Mouse (Mus musculus) heart, postnatal 0 days (tissue): ENCODE measurements around the gene Mlh3. TPM values are rescaled to one million over a fixed set of nuclear protein-coding genes. Genes with fewer than 3 reads are reported as not detected.
"Not testable (repeated sequence)": the region's sequence is repeated elsewhere in the genome, so short reads cannot be mapped to it uniquely, and the experiment has no call there.

ENCODE experiments used
- ATAC-seq: fragments of 200-750 bp; cut with Nextera tagmentation; 2 replicates; pipeline ENCODE4 v1.8.0; 2017; ENCODE audit warnings: low read depth, moderate number of reproducible peaks, moderate library complexity; ENCODE audit not compliant: insufficient read depth
- DNase-seq: peaks from one replicate; pipeline ENCODE4 v3.0.0-alpha.2; 2016; ENCODE audit warnings: low spot score
- H3K27ac ChIP-seq: fragments of 300-500 bp; sonication (generic); 2 replicates; pipeline ENCODE4 v1.5.1; 2014; ENCODE audit warnings: low read depth, mild to moderate bottlenecking
- H3K27me3 ChIP-seq: fragments of 300-500 bp; sonication (generic); 2 replicates; pipeline ENCODE4 v1.6.1; 2014; ENCODE audit warnings: low read length, mixed read lengths; ENCODE audit not compliant: control insufficient read depth, insufficient read depth
- H3K36me3 ChIP-seq: fragments of 300-500 bp; sonication (generic); replicated peaks from 2 replicates; pipeline ENCODE4 v1.6.1; 2014; ENCODE audit warnings: low read length, mixed read lengths; ENCODE audit not compliant: control insufficient read depth, insufficient read depth
- H3K4me1 ChIP-seq: fragments of 300-500 bp; sonication (generic); 2 replicates; pipeline ENCODE4 v1.6.1; 2014; ENCODE audit warnings: antibody characterized with exemption; ENCODE audit not compliant: control insufficient read depth, insufficient read depth
- H3K4me2 ChIP-seq: fragments of 300-500 bp; sonication (generic); 2 replicates; pipeline ENCODE4 v1.6.1; 2014; ENCODE audit warnings: low read depth, mild to moderate bottlenecking, low read length, moderate library complexity
- H3K4me3 ChIP-seq: fragments of 300-500 bp; sonication (generic); 2 replicates; pipeline ENCODE4 v1.5.1; 2014; ENCODE audit warnings: low read depth, low read length
- H3K9ac ChIP-seq: fragments of 300-500 bp; sonication (generic); replicated peaks from 2 replicates; pipeline ENCODE4 v1.6.1; 2014; ENCODE audit warnings: low read depth, low read length, mixed read lengths
- H3K9me3 ChIP-seq: fragments of 300-500 bp; sonication (generic); replicated peaks from 2 replicates; pipeline ENCODE4 v1.6.1; 2016; ENCODE audit warnings: low read length; ENCODE audit not compliant: control insufficient read depth
- CTCF ChIP-seq: IDR thresholded peaks from 2 replicates; pipeline ENCODE4 v1.5.1; 2016; ENCODE audit warnings: antibody characterized with exemption, control low read depth, low read depth
- EP300 ChIP-seq: IDR thresholded peaks from 2 replicates; pipeline ENCODE4 v1.6.1; 2016; ENCODE audit warnings: antibody characterized with exemption, low read depth
- WGBS: fragments of 180-500 bp; shearing (Covaris S2); extraction: QIAGEN DNeasy Blood & Tissue Kit; methylation state at CpG from one replicate; pipeline ENCODE4 v1.1.7; 2014; 5-methylcytosine and 5-hydroxymethylcytosine counted together
- polyA plus RNA-seq: library from polyadenylated mRNA; unstranded; fragments of >200 nt; fragmentation: Nextera tagmentation; extraction: Ambion mirVana; gene quantifications from 2 replicates; pipeline ENCODE4 v1.2.1, GENCODE M21; 2015
- total RNA-seq: library from RNA; depleted of rRNA; stranded (reverse); fragments of >200 nt; gene quantifications from 2 replicates; pipeline ENCODE4 v1.2.3, GENCODE M21; 2014; ENCODE audit warnings: low replicate concordance

The Mlh3 gene
- total and polyA plus RNA-seq, 2 experiments from 2014 or later = 5.0 to 8.6 TPM

DNA sequence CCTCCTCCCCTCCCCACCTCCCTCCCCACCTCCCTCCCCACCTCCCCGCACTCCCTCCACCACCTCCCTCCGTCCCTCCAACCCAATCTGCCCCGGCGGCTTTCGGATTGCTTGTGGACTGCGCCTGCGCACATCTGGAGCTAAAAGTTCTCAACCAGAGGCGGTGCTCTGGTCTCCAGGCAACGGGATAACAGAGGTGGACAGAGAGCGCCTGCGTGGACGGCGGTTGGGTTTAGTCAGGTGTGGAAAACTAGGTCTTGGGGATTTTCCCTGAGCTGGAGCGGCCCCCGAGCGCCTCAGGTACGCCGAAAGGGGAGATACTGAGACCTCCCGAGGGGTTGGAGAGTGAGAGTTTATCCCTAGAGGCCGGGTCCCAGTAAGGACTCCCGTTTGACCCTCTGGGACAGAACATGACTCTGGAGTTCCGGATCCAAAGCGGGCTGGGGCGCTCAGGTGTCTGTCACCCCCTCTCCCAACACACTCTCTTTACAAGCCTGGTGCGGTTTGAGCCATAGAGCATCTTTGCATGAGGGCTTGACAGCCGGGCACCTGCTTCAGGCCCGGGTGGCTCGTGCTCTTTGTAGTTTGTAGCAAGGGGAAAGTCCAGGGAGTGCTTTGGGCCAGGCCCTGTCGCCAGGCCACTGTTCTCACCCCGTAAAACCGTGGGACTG lies 18.2 kb upstream of the Mlh3 start, which contains the start of gene Zc2hc1c:
Gene Zc2hc1c, plus strand, starts transcription at position 106 of the 671 bp plus-strand sequence.
- 2% methylated on average over 29 of the region's 31 CpGs for WGBS
- Histone ChIP-seq H3K27ac (peak within 1 kb of the TSS; percentile 82), H3K4me3 (peak within 1 kb of the TSS; percentile 53), H3K9ac (peak within 1 kb of the TSS; percentile 37), H3K36me3 (no peaks in the 10 kb centered on the region), H3K4me2 (peak within 1 kb of the TSS; percentile 69), H3K9me3 (no peaks in the 10 kb centered on the region), H3K27me3 (no peaks in the 10 kb centered on the region), H3K4me1 (peaks cover 19% of the 10 kb centered on the region)
- ATAC-seq (peak; percentile 92), DNase-seq (peak; percentile 95)
- TF ChIP-seq EP300 = no peak
- TF ChIP-seq CTCF = no peak

- Histone ChIP-seq H3K9ac (peak within 1 kb of the TSS; percentile 37), H3K9me3 (no peaks in the 10 kb centered on the region), H3K4me1 (peaks cover 19% of the 10 kb centered on the region), H3K4me2 (peak within 1 kb of the TSS; percentile 69), H3K4me3 (peak within 1 kb of the TSS; percentile 53), H3K27me3 (no peaks in the 10 kb centered on the region), H3K27ac (peak within 1 kb of the TSS; percentile 82), H3K36me3 (no peaks in the 10 kb centered on the region)
- ATAC-seq = peak; percentile 52
- 11% methylated on average over 21 of the region's 21 CpGs for WGBS
- DNase-seq = no peak
- no peak for TF ChIP-seq CTCF
- TF ChIP-seq EP300 = no peak
These were observed 17.5 kb upstream of the Mlh3 start, which contains the start of gene Acyp1 for GRCm38 (mm10) chr12:85287809-85288485. TSS of gene Acyp1 (minus strand) at chr12:85288438.

DNA sequence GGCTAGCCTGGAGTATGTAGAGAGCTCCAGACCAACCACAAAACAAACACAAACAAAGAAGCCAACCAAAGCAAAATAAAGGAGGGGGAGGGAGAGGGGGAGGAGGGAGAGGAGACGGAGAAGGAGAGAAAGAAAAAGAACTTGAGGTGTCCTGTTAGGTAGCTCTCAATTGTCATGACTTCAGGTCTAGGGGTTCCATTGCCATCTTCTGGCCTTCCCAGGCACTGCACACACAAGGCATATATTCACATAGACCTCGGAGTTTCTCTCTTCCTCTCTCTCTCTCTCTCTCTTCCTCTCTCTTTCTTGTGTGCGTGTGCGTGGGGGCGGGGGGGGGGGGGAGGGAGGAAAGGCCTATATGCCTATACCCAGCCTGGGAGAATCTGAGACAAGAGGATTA lies 16.5 kb upstream of the Mlh3 start:
- Histone ChIP-seq H3K27ac (no peak overlapping the region), H3K4me3 (no peak overlapping the region), H3K27me3 (no peaks in the 10 kb centered on the region), H3K9me3 (no peaks in the 10 kb centered on the region), H3K36me3 (no peaks in the 10 kb centered on the region), H3K9ac (no peak overlapping the region), H3K4me1 (peaks cover 19% of the 10 kb centered on the region), H3K4me2 (no peak overlapping the region)
- TF ChIP-seq EP300 = no peak
- peak; percentile 57 for TF ChIP-seq CTCF
- 47% methylated on average over 2 of the region's 5 CpGs for WGBS
- ATAC-seq (no peak), DNase-seq (no peak)

DNA sequence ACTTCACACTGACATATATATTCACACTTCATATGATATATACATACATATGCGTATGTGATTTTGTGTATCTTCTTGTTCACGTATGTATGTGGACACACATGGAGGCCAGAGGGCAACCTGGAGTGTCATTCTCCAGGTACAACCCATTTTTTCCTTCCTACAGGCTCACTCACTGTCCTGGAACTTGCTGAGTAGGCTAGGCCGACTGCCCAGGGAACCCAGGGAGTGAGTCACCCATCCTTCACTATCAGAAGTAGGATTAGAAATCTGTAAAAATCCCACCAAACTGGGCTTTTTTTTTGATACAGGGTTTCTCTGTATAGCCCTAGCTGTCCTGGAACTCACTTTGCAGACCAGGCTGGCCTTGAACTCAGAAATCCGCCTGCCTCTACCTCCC lies 14.6 kb upstream of the Mlh3 start:
- H3K9me3 ChIP-seq = no peaks in the 10 kb centered on the region
- H3K27ac ChIP-seq = no peak overlapping the region
- H3K27me3 ChIP-seq = no peaks in the 10 kb centered on the region
- H3K4me3 ChIP-seq = no peak overlapping the region
- TF ChIP-seq CTCF (no peak), EP300 (no peak)
- no peak overlapping the region for H3K9ac ChIP-seq
- WGBS = 89% methylated on average over 4 of the region's 4 CpGs
- H3K36me3 ChIP-seq = no peaks in the 10 kb centered on the region
- peaks cover 11% of the 10 kb centered on the region for H3K4me1 ChIP-seq
- ATAC-seq (no peak), DNase-seq (no peak)
- no peak overlapping the region for H3K4me2 ChIP-seq

DNA sequence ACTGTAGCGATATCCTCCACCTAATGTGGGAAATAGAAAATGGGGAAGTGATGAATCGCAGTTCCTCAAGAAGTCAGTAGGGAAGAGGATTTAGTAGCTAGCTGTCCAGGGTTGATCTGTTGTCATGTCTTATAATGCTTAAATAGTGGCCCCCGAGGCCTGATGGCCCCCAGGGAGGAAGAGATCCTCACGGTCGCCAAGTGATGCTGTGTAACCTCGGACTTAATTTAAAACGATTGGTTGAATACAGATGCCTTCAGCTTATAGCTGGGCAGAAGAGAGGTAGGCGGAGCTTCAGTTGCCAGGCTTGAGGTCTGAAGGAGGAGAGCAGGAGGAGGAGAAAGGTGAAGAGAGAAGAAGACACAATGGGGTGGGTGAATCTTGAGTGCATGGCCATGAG lies 13.9 kb upstream of the Mlh3 start:
- H3K9me3 ChIP-seq = no peaks in the 10 kb centered on the region
- 59% methylated on average over 8 of the region's 8 CpGs for WGBS
- TF ChIP-seq EP300 (no peak), CTCF (no peak)

GRCm38 (mm10) chr12:85281756-85282155 lies 11.4 kb upstream of the Mlh3 start:
- H3K27ac ChIP-seq, H3K4me1 ChIP-seq, DNase-seq, H3K9ac ChIP-seq, H3K36me3 ChIP-seq, ATAC-seq, H3K27me3 ChIP-seq, H3K4me2 ChIP-seq, H3K4me3 ChIP-seq, H3K9me3 ChIP-seq: not testable (repeated sequence)
- 82% methylated on average over 1 of the region's 4 CpGs for WGBS

More for the DNA sequence above, 13.9 kb upstream of the Mlh3 start:
- no peak for ATAC-seq
- Histone ChIP-seq H3K4me1 (peaks cover 11% of the 10 kb centered on the region), H3K4me2 (no peak overlapping the region), H3K9ac (no peak overlapping the region), H3K27me3 (no peaks in the 10 kb centered on the region), H3K4me3 (no peak overlapping the region), H3K27ac (no peak overlapping the region), H3K36me3 (no peaks in the 10 kb centered on the region)
- no peak for DNase-seq
